Mouse (Mus musculus) small intestine, adult 2 months (tissue): Measurements from ENCODE around the gene Tmem97.

Experiments used
- CTCF ChIP-seq: fragments of 200-500 bp; IDR thresholded peaks from 2 replicates; pipeline ENCODE4 v1.5.1; 2012; ENCODE audit warnings: low read depth, mild to moderate bottlenecking, control low read depth, inconsistent platforms, low read length, moderate library complexity, mixed read lengths; ENCODE audit not compliant: insufficient replicate concordance, insufficient read length; ENCODE audit errors: extremely low read depth
- POLR2A ChIP-seq: fragments of 200-500 bp; IDR thresholded peaks from 2 replicates; pipeline ENCODE4 v1.6.1; 2012; ENCODE audit warnings: low read depth, mild to moderate bottlenecking, control low read depth, inconsistent platforms, low read length, moderate library complexity

DNA sequence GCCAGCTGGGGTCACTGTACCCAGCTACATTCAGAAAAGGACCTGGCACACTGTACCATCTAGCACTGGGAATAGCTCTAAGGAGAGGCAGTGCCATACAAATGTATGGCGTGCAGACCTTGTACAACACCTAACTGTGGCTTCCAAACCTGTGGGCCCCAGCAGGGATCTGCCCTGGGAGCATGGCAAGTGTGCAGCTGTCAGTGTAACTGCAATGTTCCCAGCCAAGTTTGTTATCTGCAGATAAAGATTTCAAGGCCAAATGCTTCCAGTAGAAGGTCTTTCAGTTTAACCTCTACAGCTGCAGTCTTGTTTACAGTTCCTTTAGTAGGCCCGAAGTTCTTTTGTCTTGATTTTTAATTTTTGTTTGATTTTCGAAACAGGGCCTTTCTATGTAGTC, 5.0 kb upstream of the Tmem97 start:
- TF ChIP-seq POLR2A (no peak), CTCF (no peak)
